Mouse (Mus musculus): Measurements from ENCODE around the gene Wdr26. TPM values are rescaled to one million over a fixed set of nuclear protein-coding genes. Genes with fewer than 3 reads are reported as not detected.

Wdr26 gene
- total RNA-seq, 2 experiments from 2014 or later = 129 to 138 TPM

GRCm38 (mm10) chr1:181241185-181241584 lies 29.4 kb upstream of the Wdr26 start:
- no peak for DNase-seq (ENCODE audit: low spot score in 2 of 2)

GRCm38 (mm10) chr1:181237332-181237731 lies 25.5 kb upstream of the Wdr26 start:
- DNase-seq (ENCODE audit: low spot score in 2 of 2) = no peak

- DNase-seq (ENCODE audit: low spot score in 2 of 2) = peak in 1 of 2 experiments; percentile 39
Observed at GRCm38 (mm10) chr1:181234326-181235035, 22.7 kb upstream of the Wdr26 start.

GRCm38 (mm10) chr1:181233734-181234133 lies 21.9 kb upstream of the Wdr26 start:
- no peak for DNase-seq (ENCODE audit: low spot score in 2 of 2)

GRCm38 (mm10) chr1:181232307-181233027 lies 20.7 kb upstream of the Wdr26 start:
- peak; percentile 75 for DNase-seq (ENCODE audit: low spot score in 2 of 2)

- DNase-seq (ENCODE audit: low spot score in 2 of 2) = no peak
Observed at GRCm38 (mm10) chr1:181231821-181232220, 20.0 kb upstream of the Wdr26 start.

GRCm38 (mm10) chr1:181231262-181231661 lies 19.5 kb upstream of the Wdr26 start:
- DNase-seq (ENCODE audit: low spot score in 2 of 2) = no peak

- DNase-seq (ENCODE audit: low spot score in 2 of 2) = no peak
Observed at GRCm38 (mm10) chr1:181230731-181231148, 18.9 kb upstream of the Wdr26 start.

GRCm38 (mm10) chr1:181229046-181229445 lies 17.2 kb upstream of the Wdr26 start:
- DNase-seq (ENCODE audit: low spot score in 2 of 2) = no peak

GRCm38 (mm10) chr1:181228591-181228990 lies 16.8 kb upstream of the Wdr26 start:
- no peak for DNase-seq (ENCODE audit: low spot score in 2 of 2)

- DNase-seq (ENCODE audit: low spot score in 2 of 2) = no peak
Observed at GRCm38 (mm10) chr1:181227804-181228203, 16.0 kb upstream of the Wdr26 start.

- no peak for DNase-seq (ENCODE audit: low spot score in 2 of 2)
Observed at GRCm38 (mm10) chr1:181226850-181227249, 15.0 kb upstream of the Wdr26 start.

GRCm38 (mm10) chr1:181225281-181225680 lies 13.5 kb upstream of the Wdr26 start:
- no peak for DNase-seq (ENCODE audit: low spot score in 2 of 2)

- DNase-seq (ENCODE audit: low spot score in 2 of 2) = no peak
Observed at GRCm38 (mm10) chr1:181222041-181222440, 10.2 kb upstream of the Wdr26 start.

GRCm38 (mm10) chr1:181216315-181216714 lies 4.5 kb upstream of the Wdr26 start:
- no peak for DNase-seq (ENCODE audit: low spot score in 2 of 2)

- no peak for DNase-seq (ENCODE audit: low spot score in 2 of 2)
Observed at GRCm38 (mm10) chr1:181214296-181215035, 2.7 kb upstream of the Wdr26 start.

GRCm38 (mm10) chr1:181211403-181211919 lies 340 bp downstream of the Wdr26 start:
- peak in 1 of 2 experiments; percentile 41 for DNase-seq (ENCODE audit: low spot score in 2 of 2)

GRCm38 (mm10) chr1:181210601-181211402 lies 999 bp downstream of the Wdr26 start:
- DNase-seq (ENCODE audit: low spot score in 2 of 2) = peak; percentile 34 to 51

- no peak for DNase-seq (ENCODE audit: low spot score in 2 of 2)
Observed at GRCm38 (mm10) chr1:181210147-181210546, 1.7 kb downstream of the Wdr26 start.

- no peak for DNase-seq (ENCODE audit: low spot score in 2 of 2)
Observed at GRCm38 (mm10) chr1:181199446-181199845, 12.4 kb downstream of the Wdr26 start.

GRCm38 (mm10) chr1:181188925-181189324 lies 22.9 kb downstream of the Wdr26 start:
- DNase-seq (ENCODE audit: low spot score in 2 of 2) = no peak
